14 mouse cellular contexts compared by ENCODE assay signal in genomic region chr2:85095906-85096305, GRCm38 (mm10). TPM values are rescaled to one million over a fixed set of nuclear protein-coding genes. Genes with fewer than 3 reads are reported as not detected.
DNase-seq lines count a peak whose midpoint lies in the region; ATAC-seq and TF ChIP-seq lines count a peak whose summit lies in the region.
"Had no signal": no experiment of that assay in that cellular context is flagged by ENCODE, and none has a peak within 500 bp of the region (broad histone marks: within the 10 kb centered on the region; RNA-seq: fewer than 3 reads in every experiment).

No protein-coding gene starts in this region.

- 33% methylated on average over 5 of the region's 5 CpGs for WGBS in intestine, embryonic 16.5 days
- 43% methylated on average over 5 of the region's 5 CpGs for WGBS in intestine, embryonic 15.5 days
- 46% methylated on average over 5 of the region's 5 CpGs for WGBS in liver, postnatal 0 days (ENCODE audit: insufficient replicate concordance)

- no peaks in the 10 kb centered on the region for H3K36me3 ChIP-seq in intestine, embryonic 16.5 days (ENCODE audit: control insufficient read depth, insufficient read depth, low read length)
- no peaks in the 10 kb centered on the region for H3K36me3 ChIP-seq in intestine, embryonic 15.5 days
- no peaks in the 10 kb centered on the region for H3K36me3 ChIP-seq in liver, postnatal 0 days (replicated peaks; ENCODE audit: insufficient read depth, low read length)
- H3K36me3 ChIP-seq: embryonic facial prominence, embryonic 15.5 days; heart, embryonic 15.5 days; limb, embryonic 15.5 days had no signal

- TF ChIP-seq EP300 in liver, postnatal 0 days (IDR thresholded peaks at IDR 0.05; ENCODE audit: low read depth) = no peak

- H3K9ac ChIP-seq in intestine, embryonic 16.5 days (ENCODE audit: low read depth, low read length) = 0 out of 2 replicates have a peak overlapping the region, but pooled peaks have one; percentile 7
- H3K9ac ChIP-seq in intestine, embryonic 15.5 days = no peak overlapping the region
- H3K9ac ChIP-seq in liver, postnatal 0 days (replicated peaks) = no peak overlapping the region
- H3K9ac ChIP-seq: embryonic facial prominence, embryonic 15.5 days; heart, embryonic 15.5 days; limb, embryonic 15.5 days had no signal

- 0 out of 2 replicates have a peak overlapping the region, but pooled peaks have one; percentile 23 for H3K27ac ChIP-seq in intestine, embryonic 16.5 days (ENCODE audit: low read length)
- H3K27ac ChIP-seq in intestine, embryonic 15.5 days = no peak overlapping the region
- peak overlapping the region; percentile 82 for H3K27ac ChIP-seq in liver, postnatal 0 days (ENCODE audit: low read depth)
- H3K27ac ChIP-seq: embryonic facial prominence, embryonic 15.5 days; heart, embryonic 15.5 days; limb, embryonic 15.5 days had no signal

- H3K4me3 ChIP-seq in intestine, embryonic 16.5 days (ENCODE audit: low read length) = no peak overlapping the region
- no peak overlapping the region for H3K4me3 ChIP-seq in intestine, embryonic 15.5 days (replicated peaks)
- H3K4me3 ChIP-seq in liver, postnatal 0 days (ENCODE audit: low read depth, low read length) = no peak overlapping the region
- H3K4me3 ChIP-seq: embryonic facial prominence, embryonic 15.5 days; heart, embryonic 15.5 days; limb, embryonic 15.5 days had no signal

- no peaks in the 10 kb centered on the region for H3K9me3 ChIP-seq in intestine, embryonic 16.5 days (ENCODE audit: control insufficient read depth, low read length)
- no peaks in the 10 kb centered on the region for H3K9me3 ChIP-seq in intestine, embryonic 15.5 days
- H3K9me3 ChIP-seq in liver, postnatal 0 days (ENCODE audit: low read length) = no peaks in the 10 kb centered on the region
- H3K9me3 ChIP-seq: embryonic facial prominence, embryonic 15.5 days; heart, embryonic 15.5 days; limb, embryonic 15.5 days had no signal

- no peaks in the 10 kb centered on the region for H3K27me3 ChIP-seq in intestine, embryonic 16.5 days (replicated peaks; ENCODE audit: control insufficient read depth, insufficient read depth, low read length)
- H3K27me3 ChIP-seq in intestine, embryonic 15.5 days (replicated peaks) = no peaks in the 10 kb centered on the region
- H3K27me3 ChIP-seq in liver, postnatal 0 days (ENCODE audit: insufficient read depth, low read length) = no peaks in the 10 kb centered on the region
- H3K27me3 ChIP-seq: embryonic facial prominence, embryonic 15.5 days; heart, embryonic 15.5 days; limb, embryonic 15.5 days had no signal

- DNase-seq in adrenal gland, postnatal 25 days = peak; percentile 16
- peak; percentile 41 for DNase-seq in embryo, embryonic 10.5 days (ENCODE audit: low spot score)
- DNase-seq in liver, postnatal 0 days = peak; percentile 45
- no peak for DNase-seq in thymus, postnatal 14 days
- DNase-seq: cerebellum, adult 11 months; kidney, adult 18-20 months; layer of hippocampus, adult 9-11 months; right cerebral cortex, postnatal 4 days had no signal

- TF ChIP-seq CTCF in liver, postnatal 0 days (IDR thresholded peaks at IDR 0.05; ENCODE audit: low read depth) = no peak

- no peak overlapping the region for H3K4me2 ChIP-seq in intestine, embryonic 16.5 days (ENCODE audit: low read depth, low read length)
- H3K4me2 ChIP-seq in intestine, embryonic 15.5 days (replicated peaks) = no peak overlapping the region
- H3K4me2 ChIP-seq in liver, postnatal 0 days (ENCODE audit: low read depth, low read length) = no peak overlapping the region
- H3K4me2 ChIP-seq: embryonic facial prominence, embryonic 15.5 days; heart, embryonic 15.5 days; limb, embryonic 15.5 days had no signal

- H3K4me1 ChIP-seq in intestine, embryonic 16.5 days (ENCODE audit: control insufficient read depth, insufficient read depth, low read length) = peaks cover 14% of the 10 kb centered on the region
- peaks cover 5% of the 10 kb centered on the region; the same call in 1 of the 2 replicates for H3K4me1 ChIP-seq in intestine, embryonic 15.5 days (replicated peaks)
- H3K4me1 ChIP-seq in liver, postnatal 0 days (ENCODE audit: insufficient read depth) = peaks cover 6% of the 10 kb centered on the region; the same call in 1 of the 2 replicates
- H3K4me1 ChIP-seq: embryonic facial prominence, embryonic 15.5 days; limb, embryonic 15.5 days had no signal

- ATAC-seq in intestine, embryonic 16.5 days = peak; percentile 21; the same call in 1 of the 2 replicates
- no peak for ATAC-seq in intestine, embryonic 15.5 days
- peak; percentile 80 for ATAC-seq in liver, postnatal 0 days
- ATAC-seq in monocyte, adult 5-6 weeks (replicated peaks; ENCODE audit: insufficient number of reproducible peaks, low FRiP score, low TSS enrichment, poor library complexity, severe bottlenecking) = no peak

RNA-seq across cellular contexts. Expression of gene Aplnr, which starts 40.1 kb away (rescaled TPM):
- polyA plus RNA-seq in intestine, embryonic 16.5 days (2015; fragmentation: Nextera tagmentation; extraction: Ambion mirVana) = 61.8 and 62.0 TPM in 2 replicates
- polyA plus RNA-seq in intestine, embryonic 15.5 days (2015; fragmentation: Nextera tagmentation; extraction: Ambion mirVana) = 59.6 and 64.8 TPM in 2 replicates
- 45.1 and 46.7 TPM in 2 replicates for total RNA-seq in adrenal gland, postnatal 25 days (2021)
- polyA plus RNA-seq in liver, postnatal 0 days (2015; fragmentation: Nextera tagmentation; extraction: Ambion mirVana) = 2.3 and 2.5 TPM in 2 replicates
- total RNA-seq in monocyte, adult 5-6 weeks (2017) = not detected in 3 replicates

RNA-seq across cellular contexts. Expression of gene Tnks1bp1, which starts 48.1 kb away (rescaled TPM):
- polyA plus RNA-seq in intestine, embryonic 16.5 days (2015; fragmentation: Nextera tagmentation; extraction: Ambion mirVana) = 34.4 and 36.8 TPM in 2 replicates
- 35.2 and 35.5 TPM in 2 replicates for polyA plus RNA-seq in intestine, embryonic 15.5 days (2015; fragmentation: Nextera tagmentation; extraction: Ambion mirVana)
- total RNA-seq in adrenal gland, postnatal 25 days (2021) = 80.1 and 137 TPM in 2 replicates
- 6.0 and 6.5 TPM in 2 replicates for polyA plus RNA-seq in liver, postnatal 0 days (2015; fragmentation: Nextera tagmentation; extraction: Ambion mirVana)
- total RNA-seq in monocyte, adult 5-6 weeks (2017) = 7.1 to 18.7 TPM (median 10.0 TPM) in 3 replicates

RNA-seq across cellular contexts. Expression of gene P2rx3, which starts 58.6 kb away (rescaled TPM):
- polyA plus RNA-seq in intestine, embryonic 16.5 days (2015; fragmentation: Nextera tagmentation; extraction: Ambion mirVana) = 1.1 and 1.3 TPM in 2 replicates
- polyA plus RNA-seq in intestine, embryonic 15.5 days (2015; fragmentation: Nextera tagmentation; extraction: Ambion mirVana) = 1.0 and 1.4 TPM in 2 replicates
- 0.76 and 2.2 TPM in 2 replicates for total RNA-seq in adrenal gland, postnatal 25 days (2021)
- 0.56 and 0.57 TPM in 2 replicates for polyA plus RNA-seq in liver, postnatal 0 days (2015; fragmentation: Nextera tagmentation; extraction: Ambion mirVana)
- 0.29 TPM in 1 of 3 replicates, not detected in the others for total RNA-seq in monocyte, adult 5-6 weeks (2017)

RNA-seq across cellular contexts. Expression of gene Ssrp1, which starts 58.9 kb away (rescaled TPM):
- 212 and 244 TPM in 2 replicates for polyA plus RNA-seq in intestine, embryonic 16.5 days (2015; fragmentation: Nextera tagmentation; extraction: Ambion mirVana)
- 256 and 258 TPM in 2 replicates for polyA plus RNA-seq in intestine, embryonic 15.5 days (2015; fragmentation: Nextera tagmentation; extraction: Ambion mirVana)
- 132 and 136 TPM in 2 replicates for total RNA-seq in adrenal gland, postnatal 25 days (2021)
- 69.8 and 80.8 TPM in 2 replicates for polyA plus RNA-seq in liver, postnatal 0 days (2015; fragmentation: Nextera tagmentation; extraction: Ambion mirVana)
- total RNA-seq in monocyte, adult 5-6 weeks (2017) = 113 to 215 TPM (median 119 TPM) in 3 replicates

Comparison
In these comparisons a context has a peak if more than half of its experiments do, and no peak if none do; other contexts are left out.
1. ATAC-seq: peak in intestine, embryonic 16.5 days (single experiment) and liver, postnatal 0 days (single experiment); none in intestine, embryonic 15.5 days (single experiment) and monocyte, adult 5-6 weeks (single experiment).
2. RNA of gene Aplnr, which starts 40.1 kb away (polyA plus RNA-seq): 61.8 to 62.0 TPM in intestine, embryonic 16.5 days and 59.6 to 64.8 TPM in intestine, embryonic 15.5 days; 2.3 to 2.5 TPM in liver, postnatal 0 days; every median in the first group is over 10 times any median in the second.